ENCODE assay signal across 26 mouse cellular contexts in the genomic region with DNA sequence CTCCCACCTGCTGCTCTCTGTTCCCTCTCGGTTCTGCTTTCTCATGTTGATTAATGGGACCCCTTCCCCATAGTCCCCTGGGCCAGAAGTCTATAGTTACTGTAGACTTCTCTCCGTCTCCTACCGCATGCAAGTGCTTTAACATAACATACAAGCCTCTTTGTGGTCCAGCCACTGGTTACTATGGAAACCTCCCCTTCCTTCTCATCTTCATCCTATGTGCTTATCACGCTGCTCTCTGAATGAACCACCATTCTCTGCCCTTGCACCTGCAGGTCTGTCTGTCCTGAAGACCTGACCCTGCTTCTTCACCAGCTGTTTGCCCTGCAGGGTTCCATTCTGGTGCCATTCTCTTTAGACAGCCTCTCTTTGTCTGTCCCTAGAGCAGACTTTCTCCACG. TPM values are rescaled to one million over a fixed set of nuclear protein-coding genes. Genes with fewer than 3 reads are reported as not detected.
A peak's percentile ranks its signal among the peaks of the same experiment; 100 is the strongest.
DNase-seq lines count a peak whose midpoint lies in the region; ATAC-seq and TF ChIP-seq lines count a peak whose summit lies in the region.
"Had no signal": no experiment of that assay in that cellular context is flagged by ENCODE, and none has a peak within 500 bp of the region (broad histone marks: within the 10 kb centered on the region; RNA-seq: fewer than 3 reads in every experiment).

No protein-coding gene starts in this region.

- peak; percentile 63 for ATAC-seq in forebrain, postnatal 0 days
- ATAC-seq in forebrain, embryonic 15.5 days (replicated peaks): no peak
- ATAC-seq in hindbrain, embryonic 16.5 days: peak; percentile 84
- ATAC-seq in midbrain, embryonic 16.5 days: peak; percentile 82
- ATAC-seq: activated CD4-positive, CD25-positive, alpha-beta regulatory T cell, adult 4 months; intestine, embryonic 15.5 days; lung, postnatal 0 days had no signal

- no peaks in the 10 kb centered on the region for H3K9me3 ChIP-seq in forebrain, postnatal 0 days (ENCODE audit: low read length)
- no peaks in the 10 kb centered on the region for H3K9me3 ChIP-seq in forebrain, embryonic 15.5 days
- no peaks in the 10 kb centered on the region for H3K9me3 ChIP-seq in hindbrain, embryonic 16.5 days (ENCODE audit: control insufficient read depth, low read length)
- H3K9me3 ChIP-seq in midbrain, embryonic 16.5 days (replicated peaks; ENCODE audit: control insufficient read depth, low read length, poor library complexity, severe bottlenecking): no peaks in the 10 kb centered on the region
- H3K9me3 ChIP-seq: embryonic facial prominence, embryonic 10.5 days; intestine, embryonic 15.5 days; limb, embryonic 13.5 days; liver, embryonic 15.5 days had no signal

- no peak for TF ChIP-seq CTCF in forebrain, postnatal 0 days (IDR thresholded peaks at IDR 0.05; ENCODE audit: low read depth)
- TF ChIP-seq CTCF in brain, embryonic 14.5 days (IDR thresholded peaks at IDR 0.05; ENCODE audit: borderline replicate concordance, extremely low read depth, insufficient read depth, insufficient read length): no peak

- no peak overlapping the region for H3K4me3 ChIP-seq in forebrain, postnatal 0 days (ENCODE audit: low read depth, low read length)
- no peak overlapping the region for H3K4me3 ChIP-seq in forebrain, embryonic 15.5 days
- no peak overlapping the region for H3K4me3 ChIP-seq in hindbrain, embryonic 16.5 days (ENCODE audit: low read length)
- H3K4me3 ChIP-seq in midbrain, embryonic 16.5 days (ENCODE audit: low read depth, low read length): no peak overlapping the region
- H3K4me3 ChIP-seq: embryonic facial prominence, embryonic 10.5 days; erythroblast, embryonic 14.5 days; intestine, embryonic 15.5 days; limb, embryonic 13.5 days; liver, embryonic 15.5 days; megakaryocyte, embryonic 14.5 days had no signal

- no peak overlapping the region for H3K9ac ChIP-seq in forebrain, postnatal 0 days
- H3K9ac ChIP-seq in forebrain, embryonic 15.5 days (replicated peaks): no peak overlapping the region
- H3K9ac ChIP-seq in hindbrain, embryonic 16.5 days (ENCODE audit: low read depth, low read length): no peak overlapping the region
- no peak overlapping the region for H3K9ac ChIP-seq in midbrain, embryonic 16.5 days (ENCODE audit: low read depth, low read length)
- H3K9ac ChIP-seq: intestine, embryonic 15.5 days; limb, embryonic 13.5 days; liver, embryonic 15.5 days had no signal

- no peak for TF ChIP-seq POLR2A in brain, embryonic 14.5 days (IDR thresholded peaks at IDR 0.05; ENCODE audit: borderline replicate concordance, extremely low read depth, insufficient read depth, insufficient read length, poor library complexity, severe bottlenecking)

- 21% methylated on average over 5 of the region's 5 CpGs for WGBS in forebrain, postnatal 0 days
- WGBS in forebrain, embryonic 15.5 days: 28% methylated on average over 5 of the region's 5 CpGs
- WGBS in hindbrain, embryonic 16.5 days: 10% methylated on average over 5 of the region's 5 CpGs
- WGBS in midbrain, embryonic 16.5 days: 18% methylated on average over 5 of the region's 5 CpGs

- H3K36me3 ChIP-seq in forebrain, postnatal 0 days (ENCODE audit: insufficient read depth): no peaks in the 10 kb centered on the region
- no peaks in the 10 kb centered on the region for H3K36me3 ChIP-seq in forebrain, embryonic 15.5 days
- H3K36me3 ChIP-seq in hindbrain, embryonic 16.5 days (ENCODE audit: control insufficient read depth, insufficient read depth, low read length): no peaks in the 10 kb centered on the region
- H3K36me3 ChIP-seq in midbrain, embryonic 16.5 days (ENCODE audit: control insufficient read depth, insufficient read depth, low read length): no peaks in the 10 kb centered on the region
- H3K36me3 ChIP-seq: embryonic facial prominence, embryonic 10.5 days; intestine, embryonic 15.5 days; limb, embryonic 13.5 days; liver, embryonic 15.5 days had no signal

- DNase-seq in forebrain, postnatal 0 days: no peak
- peak; percentile 63 for DNase-seq in brain, embryonic 14.5 days (ENCODE audit: low read depth)
- no peak for DNase-seq in cerebellum, adult 8-10 months
- DNase-seq in natural killer cell, adult 2 months (ENCODE audit: low spot score in 2 of 2): no peak
- DNase-seq: adrenal gland, postnatal 25 days; B cell, adult 2 months; cerebellum, postnatal 10 days; gastrocnemius, postnatal 25 days; heart, postnatal 14 days; kidney, postnatal 4 days had no signal

- no peak overlapping the region for H3K4me2 ChIP-seq in forebrain, postnatal 0 days (ENCODE audit: low read depth)
- H3K4me2 ChIP-seq in forebrain, embryonic 15.5 days (replicated peaks): no peak overlapping the region
- H3K4me2 ChIP-seq in hindbrain, embryonic 16.5 days (ENCODE audit: low read length): no peak overlapping the region
- H3K4me2 ChIP-seq in midbrain, embryonic 16.5 days (ENCODE audit: low read length): no peak overlapping the region
- H3K4me2 ChIP-seq: heart, embryonic 11.5 days; intestine, embryonic 15.5 days; limb, embryonic 13.5 days; liver, embryonic 15.5 days had no signal

- no peak overlapping the region for H3K27ac ChIP-seq in forebrain, postnatal 0 days (ENCODE audit: low read depth, low read length)
- no peak overlapping the region for H3K27ac ChIP-seq in forebrain, embryonic 15.5 days (replicated peaks)
- H3K27ac ChIP-seq in hindbrain, embryonic 16.5 days (ENCODE audit: low read depth, low read length): no peak overlapping the region
- no peak overlapping the region for H3K27ac ChIP-seq in midbrain, embryonic 16.5 days (ENCODE audit: low read length)
- H3K27ac ChIP-seq: embryonic facial prominence, embryonic 10.5 days; intestine, embryonic 15.5 days; limb, embryonic 13.5 days; liver, embryonic 15.5 days had no signal

- H3K27me3 ChIP-seq in forebrain, postnatal 0 days (ENCODE audit: insufficient read depth, low read length): no peaks in the 10 kb centered on the region
- no peaks in the 10 kb centered on the region for H3K27me3 ChIP-seq in forebrain, embryonic 15.5 days
- H3K27me3 ChIP-seq in hindbrain, embryonic 16.5 days (replicated peaks; ENCODE audit: control insufficient read depth, insufficient read depth, low read length): no peaks in the 10 kb centered on the region
- H3K27me3 ChIP-seq in midbrain, embryonic 16.5 days (ENCODE audit: control insufficient read depth, insufficient read depth, low read depth, low read length): no peaks in the 10 kb centered on the region
- H3K27me3 ChIP-seq: intestine, embryonic 15.5 days; limb, embryonic 13.5 days; liver, embryonic 15.5 days had no signal

- no peaks in the 10 kb centered on the region for H3K4me1 ChIP-seq in forebrain, postnatal 0 days (ENCODE audit: insufficient read depth)
- H3K4me1 ChIP-seq in forebrain, embryonic 15.5 days: peaks cover 2% of the 10 kb centered on the region; the same call in 1 of the 2 replicates
- H3K4me1 ChIP-seq in hindbrain, embryonic 16.5 days (ENCODE audit: control insufficient read depth, insufficient read depth, low read depth, low read length): peaks cover 4% of the 10 kb centered on the region
- peaks cover 9% of the 10 kb centered on the region; the same call in 1 of the 2 replicates for H3K4me1 ChIP-seq in midbrain, embryonic 16.5 days (ENCODE audit: control insufficient read depth, insufficient read depth, low read length)
- H3K4me1 ChIP-seq: liver, embryonic 15.5 days had no signal

RNA-seq across cellular contexts. Expression of a gene that starts 6.2 kb away (rescaled TPM):
- not detected in 2 replicates for total RNA-seq in forebrain, postnatal 0 days (2014; rRNA removed)
- polyA plus RNA-seq in forebrain, postnatal 0 days (2015; fragmentation: Nextera tagmentation; extraction: Ambion mirVana): not detected in 2 replicates
- not detected in 2 replicates for polyA plus RNA-seq in forebrain, embryonic 15.5 days (2015; fragmentation: Nextera tagmentation; extraction: Ambion mirVana)
- polyA plus RNA-seq in brain, embryonic 14.5 days (2012; rRNA removed): not detected in 2 replicates
- polyA plus RNA-seq in hindbrain, embryonic 16.5 days (2015; fragmentation: Nextera tagmentation; extraction: Ambion mirVana): not detected in 2 replicates
- not detected in 2 replicates for polyA plus RNA-seq in midbrain, embryonic 16.5 days (2015; fragmentation: Nextera tagmentation; extraction: Ambion mirVana)
- total RNA-seq: adrenal gland, postnatal 25 days; gastrocnemius, postnatal 25 days; layer of hippocampus, postnatal 10 days had no signal
- polyA plus RNA-seq: erythroblast, embryonic 14.5 days; frontal cortex, adult 2 months; heart, embryonic 11.5 days; intestine, embryonic 15.5 days; liver, embryonic 15.5 days; testis, adult 2 months had no signal

RNA-seq across cellular contexts. Expression of a gene that starts 50.0 kb away (rescaled TPM):
- 1.8 and 4.0 TPM in 2 replicates for total RNA-seq in forebrain, postnatal 0 days (2014; rRNA removed)
- 2.6 and 2.7 TPM in 2 replicates for polyA plus RNA-seq in forebrain, postnatal 0 days (2015; fragmentation: Nextera tagmentation; extraction: Ambion mirVana)
- 1.1 and 1.3 TPM in 2 replicates for polyA plus RNA-seq in forebrain, embryonic 15.5 days (2015; fragmentation: Nextera tagmentation; extraction: Ambion mirVana)
- polyA plus RNA-seq in brain, embryonic 14.5 days (2012; rRNA removed): 1.6 and 2.2 TPM in 2 replicates
- polyA plus RNA-seq in hindbrain, embryonic 16.5 days (2015; fragmentation: Nextera tagmentation; extraction: Ambion mirVana): 1.3 and 1.7 TPM in 2 replicates
- 4.1 and 4.2 TPM in 2 replicates for polyA plus RNA-seq in midbrain, embryonic 16.5 days (2015; fragmentation: Nextera tagmentation; extraction: Ambion mirVana)
- total RNA-seq: adrenal gland, postnatal 25 days; gastrocnemius, postnatal 25 days had no signal
- polyA plus RNA-seq: erythroblast, embryonic 14.5 days; heart, embryonic 11.5 days; urinary bladder, adult 2 months had no signal
